In genomic region chr7:27371715-27372462, GRCm38 (mm10) we compare ENCODE assay signal across 9 mouse cellular contexts. TPM values are rescaled to one million over a fixed set of nuclear protein-coding genes. Genes with fewer than 3 reads are reported as not detected.
DNase-seq lines count a peak whose midpoint lies in the region; ATAC-seq and TF ChIP-seq lines count a peak whose summit lies in the region.
"Had no signal": no experiment of that assay in that cellular context is flagged by ENCODE, and none has a peak within 500 bp of the region (broad histone marks: within the 10 kb centered on the region; RNA-seq: fewer than 3 reads in every experiment).

No protein-coding gene starts in this region.

- H3K4me3 ChIP-seq in heart, embryonic 12.5 days = peak overlapping the region; percentile 25
- H3K4me3 ChIP-seq in E14TG2a.4 (replicated peaks; ENCODE audit: low read length) = peak overlapping the region; percentile 71
- peak overlapping the region; percentile 41 for H3K4me3 ChIP-seq in embryonic facial prominence, embryonic 10.5 days
- peak overlapping the region; percentile 26 for H3K4me3 ChIP-seq in limb, embryonic 13.5 days

- no peaks in the 10 kb centered on the region for H3K36me3 ChIP-seq in heart, embryonic 12.5 days
- peaks cover 32% of the 10 kb centered on the region for H3K36me3 ChIP-seq in E14TG2a.4 (ENCODE audit: insufficient read depth, low read length)
- no peaks in the 10 kb centered on the region for H3K36me3 ChIP-seq in embryonic facial prominence, embryonic 10.5 days (replicated peaks)
- no peaks in the 10 kb centered on the region for H3K36me3 ChIP-seq in limb, embryonic 13.5 days

- 6% methylated on average over 44 of the region's 44 CpGs for WGBS in heart, embryonic 12.5 days
- WGBS in embryonic facial prominence, embryonic 10.5 days = 5% methylated on average over 44 of the region's 44 CpGs
- WGBS in limb, embryonic 13.5 days = 5% methylated on average over 44 of the region's 44 CpGs

- peaks cover 98% of the 10 kb centered on the region for H3K27me3 ChIP-seq in heart, embryonic 12.5 days (replicated peaks)
- H3K27me3 ChIP-seq in E14TG2a.4 (ENCODE audit: insufficient read depth, low read length) = peaks cover 56% of the 10 kb centered on the region
- peaks cover 100% of the 10 kb centered on the region for H3K27me3 ChIP-seq in embryonic facial prominence, embryonic 10.5 days (replicated peaks; ENCODE audit: low read depth, poor library complexity, severe bottlenecking)
- H3K27me3 ChIP-seq in limb, embryonic 13.5 days = peaks cover 97% of the 10 kb centered on the region

- no peak for TF ChIP-seq CTCF in E14TG2a.4 (conservative IDR thresholded peaks at IDR 0.05; ENCODE audit: low read length)

- peaks cover 11% of the 10 kb centered on the region for H3K9me3 ChIP-seq in heart, embryonic 12.5 days (replicated peaks)
- H3K9me3 ChIP-seq in E14TG2a.4 (ENCODE audit: low read length) = peaks cover 8% of the 10 kb centered on the region
- H3K9me3 ChIP-seq in embryonic facial prominence, embryonic 10.5 days = peaks cover 14% of the 10 kb centered on the region
- peaks cover 9% of the 10 kb centered on the region for H3K9me3 ChIP-seq in limb, embryonic 13.5 days

- ATAC-seq in heart, embryonic 12.5 days (ENCODE audit: insufficient number of reproducible peaks, low FRiP score) = peak; percentile 23; the same call in 1 of the 2 replicates
- peak; percentile 45 for ATAC-seq in limb, embryonic 13.5 days (ENCODE audit: low FRiP score, low read depth)

- H3K9ac ChIP-seq in heart, embryonic 12.5 days = no peak overlapping the region
- no peak overlapping the region for H3K9ac ChIP-seq in limb, embryonic 13.5 days

- no peak for DNase-seq in heart, adult 8-10 months (ENCODE audit: low spot score)
- peak; percentile 45 for DNase-seq in embryonic facial prominence, embryonic 10.5 days (ENCODE audit: low spot score)
- no peak for DNase-seq in ovary, postnatal 14 days (ENCODE audit: low spot score)
- no peak for DNase-seq in thymus, postnatal 25 days
- DNase-seq: cerebellum, adult 18-20 months had no signal

- H3K4me2 ChIP-seq in heart, embryonic 12.5 days = peak overlapping the region; percentile 50
- H3K4me2 ChIP-seq in limb, embryonic 13.5 days (replicated peaks) = peak overlapping the region; percentile 52

- H3K4me1 ChIP-seq in heart, embryonic 12.5 days (replicated peaks) = peaks cover 13% of the 10 kb centered on the region; the same call in 1 of the 2 replicates
- peaks cover 48% of the 10 kb centered on the region for H3K4me1 ChIP-seq in E14TG2a.4 (replicated peaks; ENCODE audit: low read depth, low read length)
- H3K4me1 ChIP-seq in embryonic facial prominence, embryonic 10.5 days = peaks cover 21% of the 10 kb centered on the region
- H3K4me1 ChIP-seq in limb, embryonic 13.5 days = peaks cover 16% of the 10 kb centered on the region; the same call in 1 of the 2 replicates

- no peak overlapping the region for H3K27ac ChIP-seq in heart, embryonic 12.5 days (ENCODE audit: poor library complexity, severe bottlenecking)
- no peak overlapping the region for H3K27ac ChIP-seq in embryonic facial prominence, embryonic 10.5 days (replicated peaks)
- H3K27ac ChIP-seq in limb, embryonic 13.5 days = peak overlapping the region; percentile 58; the same call in 1 of the 2 replicates

RNA-seq across cellular contexts. Expression of gene Gm20479, which starts 14.7 kb away (rescaled TPM):
- polyA plus RNA-seq in heart, embryonic 12.5 days (2016; fragmentation: Nextera tagmentation; extraction: Ambion mirVana) = 1.2 and 1.5 TPM in 2 replicates
- not detected for total RNA-seq in heart, adult 8-10 months (2022)
- not detected in 2 replicates for polyA plus RNA-seq in embryonic facial prominence, embryonic 10.5 days (2016; fragmentation: Nextera tagmentation; extraction: Ambion mirVana)
- not detected in 2 replicates for polyA plus RNA-seq in limb, embryonic 13.5 days (2015; fragmentation: Nextera tagmentation; extraction: Ambion mirVana)
- total RNA-seq: left cerebral cortex, adult 18-20 months had no signal

RNA-seq across cellular contexts. Expression of gene Shkbp1, which starts 16.1 kb away (rescaled TPM):
- 35.4 and 39.4 TPM in 2 replicates for polyA plus RNA-seq in heart, embryonic 12.5 days (2016; fragmentation: Nextera tagmentation; extraction: Ambion mirVana)
- total RNA-seq in heart, adult 8-10 months (2022) = 1 to 10 TPM; 4.8 to 8.0 (median 6.0) TPM
- 73.2 and 80.3 TPM in 2 replicates for polyA plus RNA-seq in embryonic facial prominence, embryonic 10.5 days (2016; fragmentation: Nextera tagmentation; extraction: Ambion mirVana)
- 49.2 and 54.5 TPM in 2 replicates for polyA plus RNA-seq in limb, embryonic 13.5 days (2015; fragmentation: Nextera tagmentation; extraction: Ambion mirVana)

RNA-seq across cellular contexts. Expression of gene Ltbp4, which starts 34.4 kb away (rescaled TPM):
- 53.9 and 57.1 TPM in 2 replicates for polyA plus RNA-seq in heart, embryonic 12.5 days (2016; fragmentation: Nextera tagmentation; extraction: Ambion mirVana)
- total RNA-seq in heart, adult 8-10 months (2022) = 100 to 1,000 TPM; 166 to 198 (median 187) TPM
- polyA plus RNA-seq in embryonic facial prominence, embryonic 10.5 days (2016; fragmentation: Nextera tagmentation; extraction: Ambion mirVana) = 7.1 and 8.8 TPM in 2 replicates
- 25.8 and 29.3 TPM in 2 replicates for polyA plus RNA-seq in limb, embryonic 13.5 days (2015; fragmentation: Nextera tagmentation; extraction: Ambion mirVana)
